10 mouse cellular contexts compared by ENCODE assay signal in the genomic region with DNA sequence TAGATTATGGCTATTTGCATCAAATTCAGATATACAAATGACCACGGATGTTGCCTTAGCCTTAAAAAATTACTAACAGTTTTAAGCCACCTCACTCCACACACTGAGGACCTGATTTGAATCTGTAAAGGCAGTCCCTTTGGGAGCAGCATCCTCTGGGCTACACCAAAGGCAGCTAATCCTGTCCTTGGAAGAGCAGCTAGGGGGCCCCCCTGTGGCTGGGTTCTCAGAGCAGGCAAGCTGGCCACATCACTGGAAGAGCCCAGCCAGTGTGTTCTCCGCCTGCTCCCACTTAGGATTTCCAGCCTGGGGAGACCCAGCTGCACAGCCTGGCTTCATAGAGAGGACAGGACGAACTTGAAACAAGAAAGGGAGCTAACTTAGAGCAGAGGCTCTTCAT. TPM values are rescaled to one million over a fixed set of nuclear protein-coding genes. Genes with fewer than 3 reads are reported as not detected.
A peak's percentile ranks its signal among the peaks of the same experiment; 100 is the strongest.
DNase-seq lines count a peak whose midpoint lies in the region; ATAC-seq and TF ChIP-seq lines count a peak whose summit lies in the region.
"Had no signal": no experiment of that assay in that cellular context is flagged by ENCODE, and none has a peak within 500 bp of the region (broad histone marks: within the 10 kb centered on the region; RNA-seq: fewer than 3 reads in every experiment).

No protein-coding gene starts in this region.

- TF ChIP-seq POLR2A in heart, adult 2 months (IDR thresholded peaks at IDR 0.05; ENCODE audit: insufficient read depth, low read depth, low read length) = no peak

- peak; percentile 62 to 69 for DNase-seq in heart, adult 2 months
- peak; percentile 65 for DNase-seq in 416B (ENCODE audit: low read depth)
- DNase-seq in adrenal gland, postnatal 36 days = peak; percentile 70 to 82
- DNase-seq in heart, postnatal 0 days (ENCODE audit: low spot score) = peak; percentile 37
- DNase-seq in lung, postnatal 10 days = peak; percentile 72
- DNase-seq in ovary, postnatal 10 days (ENCODE audit: low spot score) = no peak

- no peaks in the 10 kb centered on the region for H3K9me3 ChIP-seq in heart, embryonic 12.5 days (replicated peaks)
- no peaks in the 10 kb centered on the region for H3K9me3 ChIP-seq in heart, postnatal 0 days (replicated peaks; ENCODE audit: control insufficient read depth, low read length)

- no peaks in the 10 kb centered on the region for H3K36me3 ChIP-seq in heart, adult 2 months (ENCODE audit: control insufficient read depth, insufficient read depth, low read length)
- peaks cover 62% of the 10 kb centered on the region for H3K36me3 ChIP-seq in heart, embryonic 12.5 days
- H3K36me3 ChIP-seq in heart, postnatal 0 days (replicated peaks; ENCODE audit: control insufficient read depth, insufficient read depth, low read length) = peaks cover 41% of the 10 kb centered on the region

- H3K27ac ChIP-seq in heart, adult 2 months = peak overlapping the region; percentile 84
- no peak overlapping the region for H3K27ac ChIP-seq in heart, embryonic 12.5 days (ENCODE audit: poor library complexity, severe bottlenecking)
- H3K27ac ChIP-seq in heart, postnatal 0 days (ENCODE audit: low read depth) = peak overlapping the region; percentile 84

- TF ChIP-seq CTCF in heart, adult 2 months (IDR thresholded peaks at IDR 0.05) = peak; percentile 76
- peak; percentile 44 for TF ChIP-seq CTCF in heart, postnatal 0 days (IDR thresholded peaks at IDR 0.05; ENCODE audit: low read depth)

- H3K27me3 ChIP-seq in heart, adult 2 months (ENCODE audit: control insufficient read depth, insufficient read depth, low read length) = no peaks in the 10 kb centered on the region
- no peaks in the 10 kb centered on the region for H3K27me3 ChIP-seq in heart, embryonic 12.5 days (replicated peaks)
- H3K27me3 ChIP-seq in heart, postnatal 0 days (ENCODE audit: control insufficient read depth, insufficient read depth, low read length) = no peaks in the 10 kb centered on the region

- WGBS in heart, adult 2 months = 39% methylated on average over 3 of the region's 3 CpGs
- 48% methylated on average over 3 of the region's 3 CpGs for WGBS in heart, embryonic 12.5 days
- 55% methylated on average over 3 of the region's 3 CpGs for WGBS in heart, postnatal 0 days

- intact Hi-C loops in heart, adult 2 months (cut with DNase I) = loop anchor here (1.0 to 5.0 kb wide), 2 partner anchors 31 to 98 kb away; a partner anchor contains a TSS

- 0 out of 2 replicates have a peak, but pooled peaks have one; percentile 27 for TF ChIP-seq EP300 in heart, adult 2 months (IDR thresholded peaks at IDR 0.05; ENCODE audit: insufficient read depth, low read depth, low read length)
- TF ChIP-seq EP300 in heart, postnatal 0 days (IDR thresholded peaks at IDR 0.05; ENCODE audit: low read depth) = no peak

- H3K4me2 ChIP-seq in heart, embryonic 12.5 days = no peak overlapping the region
- H3K4me2 ChIP-seq in heart, postnatal 0 days (ENCODE audit: low read depth, low read length) = no peak overlapping the region

- ATAC-seq in heart, embryonic 12.5 days (ENCODE audit: insufficient number of reproducible peaks, low FRiP score) = no peak
- no peak; the same call in 1 of the 2 replicates for ATAC-seq in heart, postnatal 0 days (ENCODE audit: insufficient read depth, low read depth)
- no peak for ATAC-seq in inflammation-experienced regulatory T-cells, adult 6 months

- H3K4me3 ChIP-seq in heart, adult 2 months = peak overlapping the region; percentile 35; the same call in 1 of the 2 replicates
- H3K4me3 ChIP-seq in heart, embryonic 12.5 days = no peak overlapping the region
- H3K4me3 ChIP-seq in heart, postnatal 0 days (ENCODE audit: low read depth, low read length) = no peak overlapping the region
- H3K4me3 ChIP-seq: myocyte had no signal

- no peaks in the 10 kb centered on the region for H3K79me2 ChIP-seq in heart, adult 2 months (replicated peaks; ENCODE audit: control insufficient read depth, insufficient read depth, low read length)

- no peak overlapping the region for H3K9ac ChIP-seq in heart, adult 2 months (ENCODE audit: low read depth, low read length)
- no peak overlapping the region for H3K9ac ChIP-seq in heart, embryonic 12.5 days
- no peak overlapping the region for H3K9ac ChIP-seq in heart, postnatal 0 days (replicated peaks; ENCODE audit: low read depth, low read length)

- peaks cover 5% of the 10 kb centered on the region for H3K4me1 ChIP-seq in heart, adult 2 months (ENCODE audit: control insufficient read depth, insufficient read depth, low read length)
- peaks cover 32% of the 10 kb centered on the region for H3K4me1 ChIP-seq in heart, embryonic 12.5 days (replicated peaks)
- H3K4me1 ChIP-seq in heart, postnatal 0 days (ENCODE audit: control insufficient read depth, insufficient read depth) = peaks cover 22% of the 10 kb centered on the region

RNA-seq across cellular contexts. Expression of a gene that starts 18.3 kb away (rescaled TPM):
- 1 to 10 TPM; 3.2 to 4.9 TPM for total RNA-seq in heart, adult 2 months (2021)
- 4.3 and 7.4 TPM in 2 replicates for polyA plus RNA-seq in heart, adult 2 months (2012; rRNA removed)
- polyA plus RNA-seq in heart, embryonic 12.5 days (2016; fragmentation: Nextera tagmentation; extraction: Ambion mirVana) = 53.2 and 57.5 TPM in 2 replicates
- 10 to 100 TPM; 32.2 to 40.7 TPM for total RNA-seq in adrenal gland, postnatal 36 days (2021)
- 31.3 and 49.2 TPM in 2 replicates for total RNA-seq in heart, postnatal 0 days (2014; rRNA removed; ENCODE audit: low replicate concordance)
- polyA plus RNA-seq in heart, postnatal 0 days (2015; fragmentation: Nextera tagmentation; extraction: Ambion mirVana) = 35.3 and 37.2 TPM in 2 replicates
- 10 to 100 TPM; 41.1 to 61.7 (median 50.2) TPM for polyA plus RNA-seq in inflammation-experienced regulatory T-cells, adult 6 months (2017; shearing (Covaris generic))

RNA-seq across cellular contexts. Expression of a gene that starts 29.6 kb away (rescaled TPM):
- total RNA-seq in heart, adult 2 months (2021) = 10 to 100 TPM; 27.6 to 28.7 TPM
- 32.6 and 35.3 TPM in 2 replicates for polyA plus RNA-seq in heart, adult 2 months (2012; rRNA removed)
- 33.6 and 36.4 TPM in 2 replicates for polyA plus RNA-seq in heart, embryonic 12.5 days (2016; fragmentation: Nextera tagmentation; extraction: Ambion mirVana)
- 10 to 100 TPM; 35.3 to 36.6 TPM for total RNA-seq in adrenal gland, postnatal 36 days (2021)
- 37.7 and 53.3 TPM in 2 replicates for total RNA-seq in heart, postnatal 0 days (2014; rRNA removed; ENCODE audit: low replicate concordance)
- 21.1 and 21.5 TPM in 2 replicates for polyA plus RNA-seq in heart, postnatal 0 days (2015; fragmentation: Nextera tagmentation; extraction: Ambion mirVana)
- 100 to 1,000 TPM; 115 to 202 (median 146) TPM for polyA plus RNA-seq in inflammation-experienced regulatory T-cells, adult 6 months (2017; shearing (Covaris generic))

RNA-seq across cellular contexts. Expression of a gene that starts 30.5 kb away (rescaled TPM):
- 10 to 100 TPM; 31.4 to 32.9 TPM for total RNA-seq in heart, adult 2 months (2021)
- polyA plus RNA-seq in heart, adult 2 months (2012; rRNA removed) = 21.3 and 32.2 TPM in 2 replicates
- polyA plus RNA-seq in heart, embryonic 12.5 days (2016; fragmentation: Nextera tagmentation; extraction: Ambion mirVana) = 45.2 and 45.6 TPM in 2 replicates
- total RNA-seq in adrenal gland, postnatal 36 days (2021) = 10 to 100 TPM; 68.6 to 91.4 TPM
- total RNA-seq in heart, postnatal 0 days (2014; rRNA removed; ENCODE audit: low replicate concordance) = 42.8 and 43.8 TPM in 2 replicates
- polyA plus RNA-seq in heart, postnatal 0 days (2015; fragmentation: Nextera tagmentation; extraction: Ambion mirVana) = 19.7 and 23.8 TPM in 2 replicates
- polyA plus RNA-seq in inflammation-experienced regulatory T-cells, adult 6 months (2017; shearing (Covaris generic)) = 10 to 100 TPM; 18.9 to 22.4 (median 21.2) TPM

RNA-seq across cellular contexts. Expression of a gene that starts 48.5 kb away (rescaled TPM):
- total RNA-seq in heart, adult 2 months (2021) = not detected
- polyA plus RNA-seq in heart, adult 2 months (2012; rRNA removed) = not detected in 2 replicates
- not detected in 2 replicates for polyA plus RNA-seq in heart, embryonic 12.5 days (2016; fragmentation: Nextera tagmentation; extraction: Ambion mirVana)
- total RNA-seq in adrenal gland, postnatal 36 days (2021) = not detected
- total RNA-seq in heart, postnatal 0 days (2014; rRNA removed; ENCODE audit: low replicate concordance) = not detected in 2 replicates
- polyA plus RNA-seq in heart, postnatal 0 days (2015; fragmentation: Nextera tagmentation; extraction: Ambion mirVana) = not detected in 2 replicates
- not detected for polyA plus RNA-seq in inflammation-experienced regulatory T-cells, adult 6 months (2017; shearing (Covaris generic))
- polyA plus RNA-seq: myocyte had no signal

RNA-seq across cellular contexts. Expression of a gene that starts 53.5 kb away (rescaled TPM):
- total RNA-seq in heart, adult 2 months (2021) = not detected
- polyA plus RNA-seq in heart, adult 2 months (2012; rRNA removed) = not detected in 2 replicates
- 0.06 TPM in 1 of 2 replicates, not detected in the other for polyA plus RNA-seq in heart, embryonic 12.5 days (2016; fragmentation: Nextera tagmentation; extraction: Ambion mirVana)
- total RNA-seq in adrenal gland, postnatal 36 days (2021) = not detected
- total RNA-seq in heart, postnatal 0 days (2014; rRNA removed; ENCODE audit: low replicate concordance) = not detected in 2 replicates
- polyA plus RNA-seq in heart, postnatal 0 days (2015; fragmentation: Nextera tagmentation; extraction: Ambion mirVana) = not detected in 2 replicates
- not detected for polyA plus RNA-seq in inflammation-experienced regulatory T-cells, adult 6 months (2017; shearing (Covaris generic))
- total RNA-seq: hematopoietic stem cell, adult 5-6 weeks had no signal
